Mouse (Mus musculus): ENCODE results near the gene Prkag2.
A peak's percentile ranks its signal among the peaks of the same experiment; 100 is the strongest.

Prkag2 gene

GRCm38 (mm10) chr5:24999351-24999750 lies 101.1 kb downstream of the Prkag2 start:
- DNase-seq (ENCODE audit: low spot score in 2 of 2): no peak

GRCm38 (mm10) chr5:24995576-24996100 lies 104.8 kb downstream of the Prkag2 start:
- DNase-seq (ENCODE audit: low spot score in 2 of 2): no peak

GRCm38 (mm10) chr5:24993190-24993589 lies 107.3 kb downstream of the Prkag2 start:
- DNase-seq (ENCODE audit: low spot score in 2 of 2): no peak

GRCm38 (mm10) chr5:24991575-24991974 lies 108.9 kb downstream of the Prkag2 start:
- DNase-seq (ENCODE audit: low spot score in 2 of 2): no peak

GRCm38 (mm10) chr5:24990460-24990859 lies 110.0 kb downstream of the Prkag2 start:
- no peak for DNase-seq (ENCODE audit: low spot score in 2 of 2)

- no peak for DNase-seq (ENCODE audit: low spot score in 2 of 2)
These were observed 110.8 kb downstream of the Prkag2 start for GRCm38 (mm10) chr5:24989683-24990082.

GRCm38 (mm10) chr5:24986956-24987355 lies 113.5 kb downstream of the Prkag2 start:
- no peak for DNase-seq (ENCODE audit: low spot score in 2 of 2)

GRCm38 (mm10) chr5:24986204-24986940 lies 114.1 kb downstream of the Prkag2 start:
- DNase-seq (ENCODE audit: low spot score in 2 of 2): no peak

GRCm38 (mm10) chr5:24985434-24986176 lies 114.8 kb downstream of the Prkag2 start:
- DNase-seq (ENCODE audit: low spot score in 2 of 2): no peak

- no peak for DNase-seq (ENCODE audit: low spot score in 2 of 2)
These were observed 116.3 kb downstream of the Prkag2 start for GRCm38 (mm10) chr5:24984157-24984556.

- DNase-seq (ENCODE audit: low spot score in 2 of 2): peak; percentile 45 to 79
These were observed 116.9 kb downstream of the Prkag2 start for GRCm38 (mm10) chr5:24983539-24983938.

- DNase-seq (ENCODE audit: low spot score in 2 of 2): no peak
These were observed 118.2 kb downstream of the Prkag2 start for GRCm38 (mm10) chr5:24982258-24982657.

- no peak for DNase-seq (ENCODE audit: low spot score in 2 of 2)
These were observed 118.7 kb downstream of the Prkag2 start for GRCm38 (mm10) chr5:24981765-24982164.

- no peak for DNase-seq (ENCODE audit: low spot score in 2 of 2)
These were observed 120.5 kb downstream of the Prkag2 start for GRCm38 (mm10) chr5:24979968-24980345.

GRCm38 (mm10) chr5:24979312-24979967 lies 121.0 kb downstream of the Prkag2 start:
- DNase-seq (ENCODE audit: low spot score in 2 of 2): peak in 1 of 2 experiments; percentile 59

- DNase-seq (ENCODE audit: low spot score in 2 of 2): no peak
These were observed 123.5 kb downstream of the Prkag2 start for GRCm38 (mm10) chr5:24976907-24977306.

GRCm38 (mm10) chr5:24976236-24976635 lies 124.2 kb downstream of the Prkag2 start:
- no peak for DNase-seq (ENCODE audit: low spot score in 2 of 2)

GRCm38 (mm10) chr5:24975100-24975499 lies 125.3 kb downstream of the Prkag2 start:
- DNase-seq (ENCODE audit: low spot score in 2 of 2): no peak

- no peak for DNase-seq (ENCODE audit: low spot score in 2 of 2)
These were observed 126.7 kb downstream of the Prkag2 start for GRCm38 (mm10) chr5:24973672-24974225.

- DNase-seq (ENCODE audit: low spot score in 2 of 2): peak in 1 of 2 experiments; percentile 53
These were observed 127.2 kb downstream of the Prkag2 start for GRCm38 (mm10) chr5:24973228-24973627.

GRCm38 (mm10) chr5:24970552-24971275 lies 129.7 kb downstream of the Prkag2 start:
- no peak for DNase-seq (ENCODE audit: low spot score in 2 of 2)

All from spleen, postnatal 10 days (tissue).